Mouse (Mus musculus) cerebellum, adult 9-10 months (tissue): Measurements from ENCODE around the gene Dcst1.

Experiments used
- DNase-seq: peaks from one replicate; pipeline ENCODE4 v3.0.0; 2022

Gene Dcst1

DNA sequence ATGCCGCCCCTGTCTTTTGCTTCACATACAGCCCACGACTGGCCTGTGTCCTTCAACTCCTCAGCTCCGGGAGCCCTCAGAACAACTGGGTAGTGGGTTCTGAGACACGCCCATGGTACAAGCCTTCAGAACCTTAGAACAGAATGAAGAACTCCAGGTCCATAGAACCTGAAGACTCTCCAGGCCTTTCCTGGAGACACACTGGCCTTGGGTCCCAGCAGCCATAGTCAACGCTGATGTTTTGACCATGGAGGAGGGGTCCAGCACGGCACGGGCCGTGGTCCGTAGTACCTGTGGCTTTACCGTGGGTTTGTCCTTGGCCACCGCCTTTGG lies at the start of gene Dcst1:
Dcst1 (minus strand) TSS at position 101 of the 333 bp plus-strand sequence.
- DNase-seq, result no peak

DNA sequence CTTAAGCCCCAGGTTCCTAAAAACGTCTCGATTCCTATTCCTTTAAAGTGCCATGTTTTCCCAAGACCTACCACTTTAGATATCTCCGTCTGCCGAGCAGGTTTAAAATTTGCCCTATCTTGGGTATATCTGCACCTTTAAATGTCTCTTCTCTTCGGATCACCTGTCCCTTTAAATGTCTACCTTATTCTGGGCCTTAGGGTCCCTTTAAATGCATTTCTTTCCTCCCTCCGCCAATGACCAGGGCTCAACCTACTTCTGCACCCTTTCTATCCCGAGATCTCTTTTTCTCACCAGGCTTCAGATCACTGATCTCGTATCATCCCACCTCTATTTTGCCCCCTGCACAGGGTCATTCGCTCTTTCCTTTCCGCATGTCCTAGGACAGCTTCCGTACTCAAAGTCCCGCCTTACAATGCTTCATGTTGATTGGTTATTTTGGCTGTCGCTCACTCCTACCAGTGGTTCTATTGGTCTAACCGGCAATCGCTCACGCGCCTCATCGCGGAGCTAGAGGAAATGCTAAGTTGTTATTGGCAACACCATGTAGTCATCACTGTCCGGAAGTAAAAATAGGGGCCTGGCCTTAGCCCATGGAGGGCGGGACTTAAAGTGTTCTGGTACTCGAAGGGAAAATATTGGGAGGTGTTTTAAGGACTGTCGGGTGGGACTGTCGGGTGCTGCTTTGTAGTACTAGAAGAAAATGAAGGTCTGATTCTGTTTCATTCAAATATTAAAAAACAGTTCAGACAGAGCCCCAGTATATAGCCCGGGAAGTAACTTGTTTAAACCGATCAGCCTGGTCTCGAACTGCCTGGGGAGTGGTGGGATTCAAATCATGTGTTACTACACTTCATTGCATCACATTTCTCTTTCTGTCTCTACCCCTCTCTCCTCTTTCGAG lies 46.7 kb upstream of the Dcst1 start, which contains the start of gene Flad1:
Flad1 (minus strand) TSS at position 381 of the 904 bp plus-strand sequence.
- peak; percentile 100 for DNase-seq

DNA sequence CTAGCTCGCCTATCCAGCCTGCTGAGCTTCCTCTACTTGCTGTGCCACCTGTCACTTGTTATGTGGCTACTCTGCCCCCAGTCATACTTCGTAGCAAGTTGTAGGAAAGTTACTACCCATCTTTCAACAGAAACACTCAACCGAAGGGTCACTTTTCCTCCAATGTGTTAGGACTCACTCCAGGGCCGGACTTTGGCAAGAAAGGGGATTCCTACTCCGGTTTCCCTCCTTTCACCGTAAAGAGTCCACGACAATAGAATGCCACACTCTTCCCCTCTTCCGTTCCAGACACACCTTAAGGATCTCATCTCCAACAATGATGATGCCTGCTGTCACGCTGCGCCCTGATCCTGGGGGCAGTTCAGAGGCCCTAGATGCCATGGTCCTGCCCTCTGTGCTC lies 45.8 kb upstream of the Dcst1 start:
- DNase-seq, result no peak

DNA sequence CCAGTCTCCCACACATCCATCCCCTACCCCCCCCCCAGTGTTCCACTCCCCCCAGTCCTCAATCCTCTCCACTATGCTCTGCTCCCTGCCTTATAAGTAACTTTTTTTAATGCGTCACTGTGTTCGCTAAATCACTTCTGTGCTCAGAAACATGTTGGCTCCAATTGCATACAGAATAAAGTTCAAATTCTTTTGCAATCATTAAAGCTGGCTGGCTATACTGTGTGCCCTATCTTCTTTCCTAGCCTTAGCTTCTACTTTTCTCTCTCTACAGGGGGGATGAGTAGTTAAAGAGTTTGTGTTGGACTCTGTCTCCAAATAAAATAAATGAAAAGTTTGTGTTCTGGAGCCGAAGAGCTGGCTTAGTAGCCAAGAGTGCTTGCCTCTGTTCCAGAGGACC lies 44.6 kb upstream of the Dcst1 start:
- no peak for DNase-seq

DNA sequence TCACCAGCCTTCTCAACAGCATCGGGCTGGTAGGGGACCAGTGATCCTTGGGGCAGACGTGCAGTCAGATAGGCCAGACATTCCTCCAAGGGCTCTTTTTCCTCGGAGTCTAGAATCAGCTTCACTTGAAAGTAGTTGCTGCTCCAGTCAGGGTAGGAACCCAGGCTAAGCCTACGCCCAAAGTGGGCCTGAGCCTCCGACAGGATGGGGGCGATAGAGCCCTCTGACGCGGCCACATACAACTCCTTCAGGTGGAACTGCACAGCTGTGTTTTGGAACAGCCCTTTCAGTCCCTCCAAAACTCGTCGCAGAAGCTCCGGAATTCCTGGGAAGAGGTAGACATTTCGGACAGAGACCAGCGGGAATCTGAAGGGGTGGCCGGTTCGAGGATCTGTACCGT lies 43.4 kb upstream of the Dcst1 start:
- DNase-seq, result no peak

DNA sequence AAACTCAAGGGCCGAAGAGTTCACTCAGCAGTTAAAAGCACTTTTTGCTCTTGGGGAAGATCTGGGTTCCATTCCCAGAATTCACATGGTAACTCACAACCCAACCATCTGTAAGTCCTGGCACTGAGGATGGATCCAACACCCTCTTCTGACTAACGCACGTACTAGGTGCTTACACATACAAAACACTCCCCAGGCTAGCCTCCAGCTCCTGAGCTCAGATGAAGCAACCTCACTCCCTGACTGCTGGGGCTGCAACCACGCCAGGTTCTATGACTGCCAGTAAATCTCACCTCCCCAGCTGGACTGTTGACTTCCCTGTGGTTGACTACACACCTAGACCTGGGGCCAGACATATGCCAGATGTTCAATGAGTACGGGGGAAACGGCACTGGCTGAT lies 41.8 kb upstream of the Dcst1 start:
- no peak for DNase-seq

DNA sequence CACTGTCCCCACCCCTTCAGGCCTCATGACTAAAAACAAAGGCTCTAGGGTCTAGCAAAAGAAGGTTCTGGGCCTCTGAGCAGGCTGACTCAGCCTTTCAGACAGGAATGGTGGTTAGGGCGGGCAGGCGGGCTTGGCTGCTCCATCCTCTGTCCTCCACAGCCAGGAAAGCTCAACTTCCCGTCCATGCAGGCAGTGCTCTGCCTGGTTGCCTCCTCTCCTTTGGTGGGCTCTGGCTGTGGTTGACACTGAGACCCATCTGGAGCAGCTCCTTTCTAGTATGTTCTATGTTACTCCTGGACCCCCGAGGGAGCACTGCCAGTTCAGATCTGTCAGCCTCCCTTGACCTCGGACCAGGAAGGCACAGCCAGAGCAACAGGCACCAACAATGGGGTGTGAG lies 37.6 kb upstream of the Dcst1 start, which contains the start of gene Lenep:
Lenep (minus strand) TSS at position 101 of the 400 bp plus-strand sequence.
- no peak for DNase-seq

DNA sequence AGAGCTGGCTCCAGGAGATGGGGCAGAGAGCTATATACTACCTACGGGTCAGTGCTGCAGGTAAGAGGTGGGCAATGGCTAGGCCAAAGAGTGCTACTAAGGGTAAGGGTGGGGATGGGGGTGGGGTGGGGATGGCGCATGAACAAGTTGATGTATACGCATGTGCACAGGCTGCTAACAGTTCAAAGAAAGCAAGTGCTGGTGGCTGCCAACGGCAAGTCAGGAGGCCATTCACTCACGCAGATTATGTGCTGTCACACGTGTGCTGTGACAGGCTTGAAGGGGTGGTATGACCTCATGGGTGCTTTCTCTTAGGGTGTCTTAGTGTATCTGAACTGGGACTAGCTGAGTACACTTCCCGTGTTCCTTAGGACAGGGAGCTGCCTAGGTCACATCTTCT lies 36.3 kb upstream of the Dcst1 start:
- DNase-seq, result no peak

DNA sequence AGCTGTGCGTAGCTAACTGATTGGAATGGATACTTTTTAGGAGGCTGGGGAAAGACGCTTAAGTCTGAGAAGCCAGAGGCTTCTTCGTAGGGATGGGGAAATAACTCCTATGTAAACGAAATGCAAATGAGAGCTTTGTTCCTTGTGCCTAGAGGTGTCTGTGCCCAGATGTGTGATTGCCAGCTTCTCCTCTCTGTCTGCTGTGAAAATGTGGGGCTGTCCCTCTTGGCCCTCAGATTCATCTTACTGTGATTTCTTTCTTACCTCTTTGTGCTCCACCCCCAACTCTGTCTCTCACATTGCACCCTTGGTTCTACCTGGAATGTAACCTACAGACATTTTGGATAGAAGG lies 31.6 kb upstream of the Dcst1 start:
- no peak for DNase-seq

DNA sequence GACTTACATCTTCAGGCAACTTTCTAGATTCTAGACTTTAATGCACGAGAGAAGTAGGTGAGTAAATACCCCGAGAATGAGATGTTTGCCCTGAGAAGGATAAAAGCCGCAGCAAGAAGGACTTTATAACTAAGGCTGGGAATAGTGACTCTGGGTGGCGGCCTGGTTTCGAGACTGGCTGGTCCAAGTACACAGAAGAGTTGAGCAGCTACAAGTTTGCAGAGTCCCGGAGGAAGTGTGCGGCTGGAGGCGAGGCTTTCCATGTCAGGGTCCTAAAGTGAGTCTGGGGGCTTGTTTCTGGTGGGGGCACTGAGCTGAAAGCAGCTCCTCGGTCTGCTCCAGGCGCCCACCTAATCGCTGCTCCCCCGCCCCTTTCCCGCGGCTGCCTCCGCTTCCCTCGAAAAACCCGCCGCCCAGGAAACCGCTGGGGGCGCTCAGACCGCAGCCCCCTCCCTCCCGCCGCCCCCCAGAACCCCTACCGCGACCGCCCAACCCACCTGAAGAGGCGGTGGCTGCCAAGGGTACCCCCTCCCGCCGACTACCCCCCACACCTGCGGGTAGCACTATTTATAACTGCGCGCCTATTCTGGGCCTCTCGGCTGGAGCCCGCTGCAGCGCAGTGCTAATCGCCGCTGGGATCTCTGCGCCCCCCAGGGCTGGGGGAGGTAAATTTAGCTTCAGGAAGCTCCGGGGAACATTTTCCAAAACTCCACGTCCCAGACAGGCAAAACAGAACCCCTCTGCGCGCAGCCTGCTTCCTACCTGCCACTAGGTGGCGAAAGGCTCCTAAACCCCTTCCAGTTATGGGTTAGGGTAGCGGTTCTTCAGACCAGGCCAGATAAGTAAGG lies 31.0 kb upstream of the Dcst1 start:
- DNase-seq, result peak; percentile 83

DNA sequence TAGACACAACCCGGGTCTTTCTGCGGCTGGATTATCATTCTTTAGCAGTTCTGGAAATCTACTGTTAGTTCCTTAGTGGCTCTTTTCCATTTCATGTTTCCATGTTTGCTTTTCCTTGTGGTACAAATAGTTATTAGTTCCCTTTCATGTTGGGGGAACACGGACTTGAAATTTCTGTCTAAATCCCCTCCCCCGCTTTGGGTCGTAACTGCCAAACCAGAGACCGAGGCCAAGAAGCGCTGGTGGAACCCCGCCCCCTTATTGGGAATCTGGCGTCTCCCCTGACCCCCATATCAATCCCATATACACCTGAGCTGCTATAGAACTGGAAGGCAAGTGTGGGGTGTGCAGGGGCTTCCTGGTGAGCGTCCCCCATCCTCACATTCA lies 30.4 kb upstream of the Dcst1 start:
- DNase-seq, result peak; percentile 72

DNA sequence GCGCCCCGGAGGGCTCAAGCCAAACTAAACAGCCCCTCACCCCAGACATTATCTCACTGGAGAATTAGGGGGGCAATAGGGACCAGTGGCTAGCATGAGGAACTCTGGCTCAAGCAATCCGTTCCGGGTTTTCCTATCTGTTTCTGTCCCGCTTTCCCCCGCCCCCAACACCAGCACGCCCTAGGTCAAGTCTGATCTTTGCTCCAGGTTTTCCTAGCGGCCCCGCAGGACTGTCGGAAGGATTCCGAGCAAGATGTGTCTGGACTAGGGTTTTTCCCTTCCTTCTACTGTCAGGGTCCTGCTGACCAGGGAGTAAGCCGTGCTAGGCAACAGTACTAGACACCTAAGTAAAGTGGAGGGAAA lies 29.8 kb upstream of the Dcst1 start:
- peak; percentile 91 for DNase-seq

DNA sequence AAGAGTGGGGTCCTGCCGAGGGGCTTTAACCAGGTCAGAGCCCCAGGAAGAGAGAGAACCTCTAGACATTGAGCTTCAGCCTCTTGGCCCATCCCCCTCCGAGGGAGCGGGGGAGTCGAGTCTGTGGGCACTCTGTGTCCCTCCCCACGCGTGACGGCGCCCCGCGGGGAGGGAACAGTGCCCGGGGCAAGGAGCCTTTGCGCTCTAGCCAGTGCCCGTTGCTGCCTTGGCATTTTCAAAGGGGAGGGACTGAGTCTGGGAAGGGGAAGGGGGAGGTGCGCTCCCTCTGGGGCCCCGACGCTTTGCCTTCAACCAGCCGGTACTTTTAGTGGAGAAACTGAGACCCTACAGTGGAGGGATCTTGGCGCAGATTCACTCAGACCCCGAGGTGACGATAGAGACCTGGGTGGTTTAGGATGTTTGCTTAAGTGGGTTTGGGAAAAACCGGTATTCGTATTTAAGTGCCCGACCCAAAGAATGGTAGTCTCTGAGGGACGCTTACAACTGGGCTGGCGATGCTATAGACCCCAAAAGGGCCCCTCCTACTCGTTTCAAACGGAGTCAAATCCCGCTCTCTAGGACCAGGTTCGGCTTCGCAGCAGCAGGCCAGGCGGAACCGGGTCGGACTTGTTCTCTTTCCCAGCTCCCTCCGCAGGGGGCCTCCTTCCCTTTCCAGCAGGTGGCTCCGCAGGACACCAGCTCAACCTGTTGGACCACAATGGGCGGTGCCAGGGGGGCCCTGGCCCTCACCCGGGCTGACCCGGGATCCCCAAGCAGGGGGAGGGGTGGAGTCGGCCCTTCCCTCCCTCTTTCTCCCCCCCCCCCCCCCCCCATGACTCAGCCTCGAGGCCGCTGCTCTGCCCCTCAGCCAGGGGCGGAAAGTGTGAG lies 29.2 kb upstream of the Dcst1 start, which contains the start of gene Zbtb7b:
Zbtb7b (minus strand) TSS at position 771 of the 888 bp plus-strand sequence.
- DNase-seq, result peak; percentile 92

DNA sequence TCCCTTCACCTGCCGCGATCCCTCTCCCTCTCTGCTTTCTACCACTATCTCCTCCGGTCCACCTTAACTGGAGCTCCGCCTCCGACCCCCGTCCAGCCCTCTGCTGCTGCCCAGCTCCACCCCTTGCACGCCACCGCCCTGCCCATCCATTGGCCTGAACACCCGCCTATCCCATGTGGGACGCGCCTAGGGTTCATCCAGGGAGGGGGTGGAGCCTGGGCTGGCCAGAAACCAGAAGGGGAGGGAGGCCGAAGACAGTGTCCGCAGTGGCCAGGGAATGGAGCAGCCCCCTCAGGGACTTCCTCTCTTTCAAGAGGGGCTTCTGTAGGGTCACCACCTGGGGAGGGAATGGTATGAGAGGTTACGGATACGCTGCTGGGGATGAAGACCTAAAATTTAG lies 28.6 kb upstream of the Dcst1 start:
- DNase-seq, result peak; percentile 99

DNA sequence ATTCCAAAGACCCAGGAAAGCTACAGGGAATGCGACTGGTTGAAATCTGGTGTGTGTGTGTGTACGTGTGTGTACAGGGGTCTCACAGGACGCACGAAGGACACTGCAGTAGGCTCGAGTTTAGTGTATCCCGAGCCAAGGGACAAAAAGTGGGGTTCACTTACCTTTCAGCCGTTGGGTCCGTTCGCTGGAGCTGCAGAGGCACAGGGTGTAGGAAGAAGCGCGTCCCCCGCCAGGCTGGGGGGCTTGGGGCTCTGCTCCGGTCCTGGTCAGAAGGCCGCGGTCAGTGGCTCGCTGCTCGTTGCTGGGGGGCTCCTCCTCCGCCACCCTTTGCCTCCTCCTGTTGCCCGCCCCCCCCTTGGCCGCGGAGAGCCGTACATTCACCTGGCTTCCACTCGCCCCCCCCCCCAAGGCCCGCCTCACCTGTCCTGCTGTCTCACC lies 27.8 kb upstream of the Dcst1 start:
- DNase-seq, result peak; percentile 73

DNA sequence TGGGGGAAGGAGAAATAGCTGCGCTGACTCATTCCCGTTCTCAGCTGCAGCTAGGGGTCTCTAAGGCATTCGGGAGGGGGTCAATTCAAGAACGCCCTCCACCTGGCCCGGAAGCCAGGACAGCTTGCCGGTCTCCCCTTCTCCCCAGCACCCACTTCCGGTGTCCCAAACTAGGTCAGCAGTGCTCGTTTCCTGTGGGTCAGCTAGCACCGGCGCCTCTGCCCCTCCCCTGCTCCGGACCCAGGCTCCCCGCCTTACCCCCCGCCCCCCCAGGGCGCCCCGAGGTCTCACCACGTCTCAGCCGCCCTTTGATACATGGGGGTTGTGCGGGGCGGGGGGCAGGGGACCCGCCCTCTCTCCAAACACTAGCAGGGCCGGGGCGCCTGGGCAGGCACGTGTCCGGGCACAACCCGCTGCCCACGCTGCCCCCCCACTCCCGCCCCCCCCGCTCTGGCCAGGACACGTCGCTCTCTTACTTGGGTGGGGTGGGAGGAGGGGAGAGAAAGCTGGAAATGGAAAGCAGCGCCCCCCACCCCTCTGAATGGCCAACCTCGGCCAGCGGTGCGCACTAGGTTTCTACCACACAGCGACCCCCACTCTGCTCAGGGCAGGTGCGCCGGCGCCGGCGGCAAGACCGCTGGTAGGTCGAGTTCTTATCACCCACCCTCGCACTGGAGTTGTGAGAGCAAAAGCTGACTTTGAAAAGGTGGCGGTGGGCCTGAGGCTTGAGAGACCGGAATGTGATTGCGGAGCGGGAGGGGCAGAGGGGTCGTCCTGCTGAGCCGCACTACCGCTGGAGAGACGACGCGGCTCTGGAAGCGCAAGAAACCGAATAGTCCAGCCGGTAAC lies 26.8 kb upstream of the Dcst1 start:
- DNase-seq, result peak; percentile 70

DNA sequence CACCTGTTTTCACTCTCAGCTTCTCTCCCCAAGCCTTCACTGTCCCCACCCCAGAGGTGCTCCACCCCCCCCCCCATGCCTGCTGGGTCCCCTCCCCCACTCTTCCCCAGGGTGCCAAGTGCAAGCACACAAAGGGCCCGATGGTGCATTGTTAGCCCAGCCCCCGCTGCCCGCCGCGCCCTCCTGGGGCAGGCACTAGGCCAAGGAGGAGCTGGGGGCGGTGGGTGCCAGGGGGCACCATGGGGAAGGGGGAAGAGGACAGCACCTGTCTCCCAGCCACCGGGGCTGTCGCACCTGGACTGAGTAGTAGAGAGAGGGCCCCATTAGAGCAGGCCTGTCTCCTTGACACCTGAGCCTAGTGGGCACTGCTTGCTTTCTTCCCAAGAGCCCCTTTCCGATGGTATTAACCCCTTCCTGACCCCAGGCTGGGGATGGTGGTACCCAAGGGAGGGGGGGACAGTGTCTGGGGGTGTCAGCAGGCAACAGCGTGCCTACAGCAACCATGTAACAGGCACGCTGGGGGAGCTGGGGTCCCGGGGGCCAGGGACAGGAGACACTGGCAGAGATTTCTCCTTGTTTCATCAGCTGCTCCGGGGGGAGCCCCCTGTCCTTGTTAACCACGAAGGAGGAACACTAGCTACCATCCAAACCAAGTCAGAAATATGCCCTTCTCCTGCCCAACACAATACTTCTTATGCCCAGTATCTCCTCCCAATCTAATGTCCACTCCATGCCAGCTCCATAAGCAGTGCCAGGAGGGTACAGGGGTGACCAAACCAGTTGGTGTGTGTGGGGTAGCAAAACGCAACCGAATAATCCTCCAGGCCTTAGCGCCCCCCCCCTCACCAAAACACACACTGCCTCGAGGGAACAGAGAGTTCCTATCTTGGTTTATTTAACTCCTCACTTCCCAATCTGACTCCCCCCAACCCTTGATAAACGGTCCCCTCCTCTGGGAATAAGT lies 25.9 kb upstream of the Dcst1 start:
- DNase-seq, result peak; percentile 77

DNA sequence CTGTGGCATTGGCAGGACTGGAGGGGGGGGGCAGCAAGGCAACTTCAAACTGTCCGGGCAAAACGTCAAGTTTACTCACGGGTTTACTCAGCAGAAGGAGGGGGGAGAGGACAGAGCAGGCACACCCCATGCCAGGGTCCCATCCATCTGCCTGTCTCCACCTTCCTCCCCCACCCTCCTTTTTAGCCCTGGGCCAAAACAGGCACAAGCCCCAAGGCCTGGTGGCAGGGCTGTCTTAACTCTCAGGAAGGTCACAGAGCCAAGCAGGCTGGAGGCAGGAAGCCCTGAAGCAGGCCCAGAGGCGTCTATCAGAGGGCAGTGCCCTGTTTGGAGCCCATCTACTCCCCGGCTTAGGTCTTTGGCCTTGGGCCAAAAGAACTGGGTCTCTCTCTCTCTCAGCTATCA lies 25.1 kb upstream of the Dcst1 start:
- DNase-seq, result peak; percentile 71

DNA sequence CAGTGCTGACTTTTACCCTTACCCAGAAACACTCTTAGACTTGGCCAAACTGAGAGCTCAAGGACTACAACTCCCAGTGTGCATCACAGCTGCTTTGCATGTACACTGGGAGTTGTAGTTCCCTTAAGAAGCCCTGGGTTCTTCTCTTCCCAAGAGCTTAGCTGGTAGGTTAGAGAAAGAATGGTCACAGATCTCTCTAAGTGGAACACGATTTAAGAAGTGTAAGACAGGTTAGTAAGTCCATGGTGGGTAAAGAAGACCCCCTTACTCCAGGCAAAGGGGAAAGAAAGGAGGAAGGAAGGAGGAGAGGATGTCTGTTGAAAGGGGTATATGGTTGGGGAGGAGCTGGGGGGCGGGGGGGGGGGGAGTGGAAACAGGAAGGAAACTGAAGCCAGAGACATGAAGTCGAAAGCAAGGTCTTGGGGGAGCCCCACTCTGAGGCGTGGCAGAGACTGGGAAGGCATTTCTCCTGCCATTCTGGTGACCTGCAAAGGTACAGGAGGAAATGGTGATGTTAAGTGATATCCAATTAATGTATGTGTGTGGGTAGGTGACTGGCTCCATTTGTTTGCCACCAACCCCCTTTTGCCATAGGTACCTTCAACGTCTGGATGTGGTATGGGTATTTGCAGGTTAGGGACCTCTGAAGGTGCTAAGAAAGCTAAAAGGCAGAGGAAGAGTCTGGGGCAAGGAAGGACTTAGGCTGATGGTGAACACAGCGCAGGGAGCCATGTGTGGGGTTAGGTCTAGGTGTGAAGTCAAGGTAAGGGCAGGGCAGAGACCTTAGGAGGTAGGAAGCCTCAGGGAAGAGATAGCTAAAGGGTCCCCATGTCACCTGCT lies 24.1 kb upstream of the Dcst1 start:
- DNase-seq, result peak; percentile 63
